Mouse (Mus musculus) stomach, embryonic 14.5 days (tissue): ENCODE results near the gene Igf1. TPM values are rescaled to one million over a fixed set of nuclear protein-coding genes. Genes with fewer than 3 reads are reported as not detected.

Source experiments
- ATAC-seq: fragments of 200-750 bp; cut with Nextera tagmentation; 2 replicates; pipeline ENCODE4 v1.8.0; 2017; ENCODE audit warnings: low read depth, moderate TSS enrichment; ENCODE audit not compliant: insufficient number of reproducible peaks, insufficient read depth, low FRiP score
- H3K27ac ChIP-seq: fragments of 300-500 bp; sonication (generic); 2 replicates; pipeline ENCODE4 v1.5.1; 2014; ENCODE audit warnings: mild to moderate bottlenecking, low read length, moderate library complexity, mixed read lengths
- H3K27me3 ChIP-seq: fragments of 300-500 bp; sonication (generic); 2 replicates; pipeline ENCODE4 v1.6.1; 2014; ENCODE audit warnings: low read length, control low read depth, mixed read lengths; ENCODE audit not compliant: control insufficient read depth, insufficient read depth
- H3K36me3 ChIP-seq: fragments of 300-500 bp; sonication (generic); 2 replicates; pipeline ENCODE4 v1.6.1; 2014; ENCODE audit warnings: mild to moderate bottlenecking, control low read depth, low read length, moderate library complexity, mixed read lengths; ENCODE audit not compliant: control insufficient read depth, insufficient read depth
- H3K4me1 ChIP-seq: fragments of 300-500 bp; sonication (generic); 2 replicates; pipeline ENCODE4 v1.6.1; 2014; ENCODE audit warnings: low read length, control low read depth, mixed read lengths; ENCODE audit not compliant: control insufficient read depth, insufficient read depth
- H3K4me2 ChIP-seq: fragments of 300-500 bp; sonication (generic); replicated peaks from 2 replicates; pipeline ENCODE4 v1.6.1; 2014; ENCODE audit warnings: low read depth, low read length, control low read depth
- H3K4me3 ChIP-seq: fragments of 300-500 bp; sonication (generic); 2 replicates; pipeline ENCODE4 v1.5.1; 2014; ENCODE audit warnings: low read depth, low read length, control low read depth
- H3K9ac ChIP-seq: fragments of 300-500 bp; sonication (generic); replicated peaks from 2 replicates; pipeline ENCODE4 v1.6.1; 2014; ENCODE audit warnings: low read depth, mild to moderate bottlenecking, control low read depth, low read length, moderate library complexity, mixed read lengths
- H3K9me3 ChIP-seq: fragments of 300-500 bp; sonication (generic); 2 replicates; pipeline ENCODE4 v1.6.1; 2016; ENCODE audit warnings: low read depth, low read length, control low read depth; ENCODE audit not compliant: control insufficient read depth
- WGBS: fragments of 180-500 bp; shearing (Covaris S2); extraction: QIAGEN DNeasy Blood & Tissue Kit; methylation state at CpG from one replicate; pipeline ENCODE4 v1.1.7; 2014; 5-methylcytosine and 5-hydroxymethylcytosine counted together
- polyA plus RNA-seq: library from polyadenylated mRNA; unstranded; fragments of >200 nt; fragmentation: Nextera tagmentation; extraction: Ambion mirVana; gene quantifications from 2 replicates; pipeline ENCODE4 v1.2.1, GENCODE M21; 2014

Gene Igf1
- 167 and 172 TPM in 2 replicates for polyA plus RNA-seq

DNA sequence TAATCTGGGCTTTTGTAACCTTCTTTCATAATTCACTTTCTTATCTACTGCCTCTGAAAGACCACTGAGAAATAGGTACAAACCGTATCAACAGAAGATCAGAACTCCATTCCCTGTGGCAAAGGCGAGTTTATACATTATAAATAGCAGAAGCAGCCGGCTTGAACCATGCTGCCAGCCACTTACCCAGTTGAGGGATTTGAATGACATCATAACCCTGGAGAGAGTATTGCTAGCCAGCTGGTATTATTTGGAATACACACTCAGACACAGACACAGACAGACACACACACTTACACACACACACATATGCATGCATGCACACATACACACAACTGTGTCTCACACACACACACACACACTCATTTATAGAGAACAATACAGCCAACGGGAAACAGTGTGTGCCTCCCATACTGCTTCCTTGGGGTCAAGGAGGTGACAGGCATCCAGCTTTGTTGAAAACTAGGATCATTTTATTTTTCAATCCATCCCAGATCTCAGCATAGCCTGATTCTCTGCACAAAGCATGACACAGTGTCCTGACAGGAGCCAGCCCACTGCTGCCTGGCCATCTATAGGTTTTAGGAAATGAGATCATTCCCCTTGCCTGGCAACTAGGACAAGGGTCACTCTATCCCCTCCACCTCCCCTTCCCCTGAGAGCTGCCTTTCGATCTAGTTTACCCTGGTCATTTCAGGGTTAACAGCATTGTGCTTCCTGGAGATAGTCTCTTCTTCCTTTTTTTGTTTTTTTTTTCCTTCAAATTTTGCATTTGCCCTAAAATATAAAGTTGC, at the start of gene Igf1:
TSS of gene Igf1 (plus strand) at position 253 of the 794 bp plus-strand sequence.
- no peaks in the 10 kb centered on the region for H3K36me3 ChIP-seq
- peaks cover 7% of the 10 kb centered on the region; the same call in 1 of the 2 replicates for H3K9me3 ChIP-seq
- H3K27me3 ChIP-seq: no peaks in the 10 kb centered on the region
- ATAC-seq: no peak
- H3K4me3 ChIP-seq: peak within 1 kb of the TSS; percentile 65
- WGBS: 10% methylated on average over 5 of the region's 5 CpGs
- peak within 1 kb of the TSS; percentile 98 for H3K27ac ChIP-seq
- H3K9ac ChIP-seq: no peak within 1 kb of the TSS
- H3K4me2 ChIP-seq: peak within 1 kb of the TSS; percentile 2
- H3K4me1 ChIP-seq: peaks cover 21% of the 10 kb centered on the region

GRCm38 (mm10) chr10:87812157-87813072, 45.6 kb upstream of the Igf1 start:
- H3K27me3 ChIP-seq: no peaks in the 10 kb centered on the region
- H3K4me2 ChIP-seq: 0 out of 2 replicates have a peak overlapping the region, but pooled peaks have one; percentile 7
- no peaks in the 10 kb centered on the region for H3K36me3 ChIP-seq
- no peaks in the 10 kb centered on the region for H3K9me3 ChIP-seq
- no peak overlapping the region for H3K4me3 ChIP-seq
- no peak overlapping the region for H3K9ac ChIP-seq
- 27% methylated on average over 8 of the region's 8 CpGs for WGBS
- H3K27ac ChIP-seq: no peak overlapping the region; the same call in 1 of the 2 replicates
- peaks cover 12% of the 10 kb centered on the region; the same call in 1 of the 2 replicates for H3K4me1 ChIP-seq
- no peak for ATAC-seq

- no peaks in the 10 kb centered on the region for H3K36me3 ChIP-seq
- ATAC-seq: 0 out of 2 replicates have a peak, but pooled peaks have one; percentile 46
- no peak overlapping the region for H3K4me3 ChIP-seq
- WGBS: 14% methylated on average over 3 of the region's 3 CpGs
- H3K27ac ChIP-seq: no peak overlapping the region
- no peaks in the 10 kb centered on the region for H3K9me3 ChIP-seq
- H3K27me3 ChIP-seq: no peaks in the 10 kb centered on the region
- no peak overlapping the region for H3K4me2 ChIP-seq
- H3K4me1 ChIP-seq: peaks cover 12% of the 10 kb centered on the region; the same call in 1 of the 2 replicates
- H3K9ac ChIP-seq: no peak overlapping the region
Measured at GRCm38 (mm10) chr10:87813073-87813590, 44.9 kb upstream of the Igf1 start.

DNA sequence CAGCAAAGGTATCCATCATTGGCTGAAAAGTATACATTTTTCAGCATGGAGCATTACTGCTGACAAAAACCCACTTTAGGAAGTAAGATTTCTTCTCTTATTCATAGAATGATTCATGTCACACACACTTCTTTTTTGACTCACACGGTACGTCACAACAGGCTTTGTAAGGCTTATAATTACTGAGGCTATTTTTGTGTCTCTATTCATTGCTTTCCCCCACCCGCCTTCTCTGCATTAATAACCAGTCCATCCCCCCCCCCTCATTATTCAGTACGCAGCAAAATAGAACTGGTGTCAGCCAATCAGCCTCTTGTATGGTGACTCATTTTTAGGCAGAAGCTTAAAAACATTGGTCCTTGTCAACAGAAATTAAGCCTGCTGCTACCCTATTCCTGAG, 41.2 kb upstream of the Igf1 start:
- Histone ChIP-seq H3K9ac (no peak overlapping the region), H3K4me1 (peaks cover 12% of the 10 kb centered on the region; the same call in 1 of the 2 replicates), H3K27me3 (no peaks in the 10 kb centered on the region), H3K27ac (no peak overlapping the region), H3K9me3 (no peaks in the 10 kb centered on the region), H3K36me3 (no peaks in the 10 kb centered on the region), H3K4me2 (no peak overlapping the region), H3K4me3 (no peak overlapping the region)
- ATAC-seq: no peak
- 64% methylated on average over 4 of the region's 4 CpGs for WGBS

GRCm38 (mm10) chr10:87817786-87818185, 40.3 kb upstream of the Igf1 start:
- H3K9me3 ChIP-seq: no peaks in the 10 kb centered on the region
- H3K36me3 ChIP-seq: no peaks in the 10 kb centered on the region
- no peak overlapping the region for H3K4me2 ChIP-seq
- H3K4me3 ChIP-seq: no peak overlapping the region
- H3K9ac ChIP-seq: no peak overlapping the region
- WGBS: 81% methylated on average over 7 of the region's 7 CpGs
- H3K4me1 ChIP-seq: peaks cover 5% of the 10 kb centered on the region; the same call in 1 of the 2 replicates
- no peak for ATAC-seq
- no peak overlapping the region for H3K27ac ChIP-seq
- H3K27me3 ChIP-seq: no peaks in the 10 kb centered on the region

GRCm38 (mm10) chr10:87821906-87822305, 36.2 kb upstream of the Igf1 start:
- H3K4me3 ChIP-seq: no peak overlapping the region
- no peak overlapping the region for H3K4me2 ChIP-seq
- H3K4me1 ChIP-seq: no peaks in the 10 kb centered on the region
- H3K27me3 ChIP-seq: no peaks in the 10 kb centered on the region
- no peaks in the 10 kb centered on the region for H3K36me3 ChIP-seq
- WGBS: 54% methylated on average over 10 of the region's 10 CpGs
- H3K27ac ChIP-seq: no peak overlapping the region
- H3K9me3 ChIP-seq: no peaks in the 10 kb centered on the region
- no peak for ATAC-seq
- H3K9ac ChIP-seq: no peak overlapping the region

DNA sequence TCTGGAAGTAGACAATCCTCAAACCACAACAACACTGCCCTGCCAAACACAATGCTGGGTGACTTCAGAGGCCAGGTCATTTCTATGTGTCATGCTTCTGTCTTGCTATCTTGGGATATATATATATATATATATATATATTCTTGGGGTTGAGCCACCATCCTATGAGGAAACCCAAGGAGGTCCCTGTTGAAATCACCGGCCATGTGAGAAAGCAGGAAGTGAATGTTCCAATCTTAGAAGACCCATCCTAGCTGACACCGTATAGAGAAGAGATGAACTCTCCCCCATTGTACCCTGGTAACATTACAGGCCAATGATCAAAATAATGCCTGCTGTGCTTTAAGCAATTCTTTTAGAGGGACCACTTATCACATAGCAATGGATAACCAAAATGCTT, 28.1 kb upstream of the Igf1 start:
- Histone ChIP-seq H3K36me3 (no peaks in the 10 kb centered on the region), H3K9me3 (no peaks in the 10 kb centered on the region), H3K4me3 (no peak overlapping the region), H3K4me1 (no peaks in the 10 kb centered on the region), H3K27ac (no peak overlapping the region), H3K4me2 (no peak overlapping the region), H3K9ac (no peak overlapping the region), H3K27me3 (no peaks in the 10 kb centered on the region)
- 87% methylated on average over 2 of the region's 2 CpGs for WGBS
- no peak for ATAC-seq

DNA sequence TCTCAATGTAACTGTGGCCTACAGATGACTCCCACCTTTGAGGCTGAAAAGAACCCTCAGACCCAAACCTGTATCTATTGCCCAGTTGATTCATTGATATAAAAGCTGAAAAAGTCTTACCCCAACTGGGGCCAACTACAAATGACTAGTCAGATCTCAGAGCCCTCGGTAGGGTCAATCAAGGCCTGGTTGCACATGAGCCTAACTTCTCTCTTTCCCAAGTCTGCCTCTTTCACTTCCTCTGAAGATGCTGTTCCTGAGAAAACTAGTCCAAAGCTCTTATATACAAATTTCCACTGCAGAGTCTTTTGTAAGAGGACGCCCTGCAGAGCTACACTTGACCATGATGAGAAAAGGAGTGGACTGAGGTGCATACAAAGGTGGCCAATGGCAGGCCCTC, 27.4 kb upstream of the Igf1 start:
- WGBS: 88% methylated on average over 2 of the region's 2 CpGs
- Histone ChIP-seq H3K9me3 (no peaks in the 10 kb centered on the region), H3K36me3 (no peaks in the 10 kb centered on the region), H3K27ac (no peak overlapping the region), H3K4me2 (no peak overlapping the region), H3K4me3 (no peak overlapping the region), H3K4me1 (no peaks in the 10 kb centered on the region), H3K27me3 (no peaks in the 10 kb centered on the region), H3K9ac (no peak overlapping the region)
- ATAC-seq: no peak
